Mouse (Mus musculus): ENCODE data around the gene Upf2.
"Not testable (repeated sequence)": the region's sequence is repeated elsewhere in the genome, so short reads cannot be mapped to it uniquely, and the experiment has no call there.

Upf2 gene

DNA sequence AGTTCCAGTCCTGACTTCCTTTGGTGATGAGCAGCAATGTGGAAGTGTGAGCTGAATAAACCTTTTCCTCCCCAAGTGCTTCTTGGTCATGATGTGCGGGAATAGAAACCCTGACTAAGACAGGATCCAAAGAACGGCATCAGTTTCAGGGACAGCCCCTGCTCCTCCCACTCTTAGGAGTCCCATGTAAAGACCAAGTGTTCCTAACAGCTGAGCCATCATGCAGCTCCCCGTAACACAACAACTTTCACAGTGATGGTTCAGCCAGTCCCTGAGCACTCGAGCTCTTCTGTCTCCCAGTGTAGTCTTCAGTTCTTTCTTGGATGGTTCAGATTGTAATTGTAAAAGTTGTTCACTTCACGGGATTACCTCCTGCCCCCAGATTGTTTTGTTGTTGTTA is 63.3 kb downstream of the Upf2 start:
- POLR2A ChIA-PET, result no interaction called here
- CTCF ChIA-PET, result no interaction called here

DNA sequence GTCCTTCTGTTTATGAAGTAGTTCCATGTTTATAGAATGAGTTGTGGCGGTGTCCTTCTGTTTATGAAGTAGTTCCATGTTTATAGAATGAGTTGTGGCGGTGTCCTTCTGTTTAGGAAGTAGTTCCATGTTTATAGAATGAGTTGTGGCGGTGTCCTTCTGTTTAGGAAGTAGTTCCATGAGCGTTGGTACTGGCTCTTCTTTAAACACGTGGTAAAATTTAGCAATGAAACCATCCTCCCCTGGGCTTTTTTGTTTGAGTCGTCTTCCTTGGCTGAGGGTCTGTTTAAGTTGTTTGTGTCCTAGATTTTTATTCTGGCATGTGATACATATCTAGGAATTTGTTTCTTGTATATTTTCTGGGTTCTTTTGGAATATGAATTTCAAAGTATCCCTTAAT is 63.9 kb downstream of the Upf2 start:
- CTCF ChIA-PET, POLR2A ChIA-PET: not testable (repeated sequence)

DNA sequence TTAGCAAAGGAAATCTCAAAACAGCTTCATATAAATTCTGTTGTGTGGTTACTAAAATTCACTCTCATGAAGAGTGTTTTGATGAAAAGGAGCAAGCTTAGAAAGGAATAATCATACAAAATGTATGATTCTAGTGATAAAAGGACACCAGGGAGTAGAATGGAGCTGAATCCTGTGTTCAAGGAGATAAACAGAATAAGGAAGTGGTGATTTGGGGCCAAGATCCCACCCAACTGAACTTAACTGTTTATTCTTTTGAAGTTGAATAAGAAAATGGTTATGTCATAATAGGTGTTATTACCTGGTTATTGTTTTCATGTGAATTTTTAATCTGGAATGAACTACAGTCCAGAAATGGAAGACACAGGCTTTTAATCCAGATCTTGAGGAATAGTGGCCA is 69.3 kb downstream of the Upf2 start:
- CTCF ChIA-PET, result no interaction called here
- POLR2A ChIA-PET, result interaction anchor here in 1 of 4 experiments (0.5 to 1.2 kb wide), 5 partner anchors 9 to 222 kb away, joined by 3 to 4 read pairs (median 3); no protein-coding TSS in a partner anchor

DNA sequence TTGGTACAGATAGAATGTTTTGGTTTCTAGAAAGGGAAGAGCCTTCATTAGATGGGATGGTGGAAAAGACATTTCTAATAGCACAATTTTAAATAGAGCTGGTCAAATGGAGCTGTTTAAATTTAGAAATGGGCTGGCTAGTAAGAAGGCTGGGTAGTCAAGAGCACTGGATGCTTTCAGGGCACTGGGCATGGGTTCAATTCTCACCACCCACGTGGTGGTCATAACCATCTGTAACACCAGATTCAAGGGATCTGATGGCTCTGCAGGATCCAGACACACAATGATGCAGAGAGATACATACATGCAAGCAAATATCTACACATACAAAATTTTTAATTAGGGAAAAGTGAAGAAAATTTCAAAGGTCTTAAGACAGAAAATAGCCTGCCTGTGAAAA is 91.4 kb downstream of the Upf2 start:
- POLR2A ChIA-PET, result interaction anchor here in 1 of 4 experiments (0.9 kb wide), 1 partner anchor 11 kb away, joined by 3 read pairs; no protein-coding TSS in a partner anchor
- CTCF ChIA-PET, result interaction anchor here in 1 of 4 experiments (0.6 kb wide), 1 partner anchor 80 kb away, joined by 4 read pairs; no protein-coding TSS in a partner anchor

DNA sequence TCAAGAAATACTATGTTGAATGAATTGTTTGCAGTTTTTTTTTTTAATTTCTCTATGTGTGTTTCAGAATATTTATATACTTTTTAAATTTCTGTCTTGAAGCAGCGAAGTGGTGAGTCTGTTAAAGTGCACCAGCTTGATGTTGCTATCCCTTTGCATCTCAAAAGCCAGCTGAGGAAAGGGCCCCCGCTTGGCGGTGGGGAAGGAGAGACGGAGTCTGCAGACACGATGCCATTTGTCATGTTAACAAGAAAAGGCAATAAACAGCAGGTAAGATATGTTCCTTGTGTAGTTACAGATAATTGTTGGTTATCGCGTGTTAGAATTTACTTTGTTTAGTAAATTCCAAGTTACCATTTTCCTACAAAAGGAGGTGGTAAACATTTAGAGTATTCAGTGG is 95.5 kb downstream of the Upf2 start:
- ChIA-PET POLR2A (interaction anchor here in 2 of 4 experiments (1.4 to 2.8 kb wide), 4 partner anchors 10 to 97 kb away, joined by 3 to 8 read pairs (median 4); no protein-coding TSS in a partner anchor), CTCF (no interaction called here)

DNA sequence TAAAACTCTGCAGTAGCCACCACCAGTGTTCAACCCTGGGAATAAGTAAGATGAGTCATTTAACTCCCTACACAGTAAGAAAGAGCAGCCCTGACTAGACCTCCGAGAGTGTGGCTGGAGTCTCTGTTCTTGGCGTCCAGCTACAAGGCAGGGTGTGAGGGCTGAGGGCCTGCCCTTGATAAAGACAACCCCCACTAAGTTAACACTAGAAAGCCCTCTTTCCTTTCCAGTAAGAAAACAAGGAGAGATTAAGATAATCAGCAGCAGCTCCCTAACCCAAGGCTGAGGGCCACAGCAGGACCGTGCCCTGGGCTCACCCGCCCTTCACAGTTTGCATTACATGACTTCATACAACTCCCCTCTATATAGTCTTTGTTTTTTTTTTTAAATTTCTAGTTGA is 97.3 kb downstream of the Upf2 start:
- CTCF ChIA-PET, result no interaction called here

DNA sequence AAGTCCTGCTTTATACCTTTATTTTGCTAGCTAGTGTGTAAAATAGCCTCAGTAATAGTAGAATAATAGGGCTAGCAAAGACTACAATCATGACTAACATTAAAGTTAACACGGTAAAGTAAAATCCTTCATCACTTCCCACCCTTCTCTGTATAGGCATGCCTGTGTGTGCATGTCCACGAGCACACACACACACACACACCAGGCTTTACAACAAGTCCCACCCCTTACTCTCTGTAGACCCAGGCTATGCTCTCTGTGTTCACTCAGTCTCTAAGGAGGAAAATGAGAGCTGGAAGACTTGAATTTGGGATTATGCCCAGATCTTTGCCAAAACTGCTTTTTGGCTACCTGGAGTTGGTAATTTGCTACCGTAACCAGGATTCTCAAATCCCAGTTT is 97.7 kb downstream of the Upf2 start:
- POLR2A ChIA-PET, result interaction anchor here in 2 of 4 experiments (0.9 to 3.5 kb wide), 6 partner anchors 11 to 119 kb away, joined by 3 to 13 read pairs (median 4); no protein-coding TSS in a partner anchor

More for the DNA sequence above, 97.3 kb downstream of the Upf2 start:
- POLR2A ChIA-PET, result interaction anchor here in 2 of 4 experiments (0.5 to 2.8 kb wide), 5 partner anchors 11 to 120 kb away, joined by 3 to 8 read pairs (median 4); no protein-coding TSS in a partner anchor

GRCm38 (mm10) chr2:6055466-6055865 is 104.2 kb downstream of the Upf2 start:
- ChIA-PET CTCF (interaction anchor here in 1 of 4 experiments (2.1 kb wide), 1 partner anchor 17 kb away, joined by 5 read pairs; no protein-coding TSS in a partner anchor), POLR2A (no interaction called here)

More for the DNA sequence above, 97.7 kb downstream of the Upf2 start:
- CTCF ChIA-PET, result no interaction called here

- ChIA-PET POLR2A (no interaction called here), CTCF (no interaction called here)
These were observed 105.2 kb downstream of the Upf2 start for GRCm38 (mm10) chr2:6056518-6056917.

DNA sequence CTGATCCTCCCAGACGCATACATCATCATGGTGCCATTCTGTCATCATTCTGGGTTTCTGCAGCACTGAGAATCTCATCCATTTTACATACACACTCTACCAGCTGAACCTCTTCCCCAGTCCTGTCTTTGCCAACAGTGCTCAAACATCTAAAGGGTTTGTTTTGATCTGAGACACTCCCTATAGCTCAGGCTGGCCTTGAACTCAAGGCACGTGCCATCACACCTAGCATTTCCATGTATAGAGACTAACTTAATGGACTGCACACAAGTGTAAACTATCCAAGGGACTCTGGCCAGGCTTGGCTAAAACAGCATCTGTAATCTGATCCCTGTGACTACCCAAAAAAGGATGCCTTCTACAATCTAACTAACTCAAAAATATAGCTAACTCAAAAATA is 108.0 kb downstream of the Upf2 start:
- ChIA-PET CTCF (no interaction called here), POLR2A (interaction anchor here in 3 of 4 experiments (0.7 to 3.4 kb wide), 6 partner anchors 9 to 40 kb away, joined by 4 to 35 read pairs (median 18); no protein-coding TSS in a partner anchor)

DNA sequence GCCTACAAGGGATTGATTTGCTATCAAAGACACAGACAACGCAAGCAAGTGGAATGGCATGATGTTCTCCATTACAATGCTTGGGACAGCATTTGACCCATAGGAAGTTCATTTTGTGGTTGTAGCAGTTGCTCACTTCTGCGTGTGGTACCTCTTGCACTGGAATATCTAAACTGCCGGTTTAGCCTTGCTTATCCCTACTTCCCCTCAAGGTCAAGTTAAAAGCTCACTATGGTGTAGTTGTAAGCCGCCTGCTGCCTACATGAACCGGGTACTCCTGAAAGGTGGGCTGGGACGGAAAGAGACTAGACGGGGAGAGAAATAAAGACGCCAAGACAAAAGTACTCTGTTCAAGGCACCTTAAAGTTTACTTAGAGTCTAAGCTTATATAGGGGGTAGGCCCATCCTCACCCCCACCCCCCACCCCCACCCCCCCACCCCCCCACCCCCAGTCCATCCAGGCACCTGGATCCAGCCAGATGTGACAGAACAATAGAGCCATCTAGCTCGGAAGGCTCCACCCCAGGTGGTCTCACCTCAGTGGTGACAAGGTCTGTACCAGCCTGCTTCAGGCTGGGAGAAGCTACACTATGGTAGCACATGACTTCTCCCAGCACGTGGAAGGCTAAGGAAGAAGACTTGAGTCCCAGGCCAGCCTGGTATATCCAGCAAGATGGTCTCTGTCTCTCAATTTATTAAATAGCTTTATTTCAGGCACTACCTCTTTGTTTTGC is 109.0 kb downstream of the Upf2 start:
- POLR2A ChIA-PET, result interaction anchor here (0.5 to 3.4 kb wide), 21 partner anchors 8 to 107 kb away, joined by 3 to 35 read pairs (median 5); no protein-coding TSS in a partner anchor
- CTCF ChIA-PET, result interaction anchor here in 2 of 4 experiments (0.6 to 1.1 kb wide), 3 partner anchors 12 to 29 kb away, joined by 3 to 4 read pairs (median 4); no protein-coding TSS in a partner anchor

DNA sequence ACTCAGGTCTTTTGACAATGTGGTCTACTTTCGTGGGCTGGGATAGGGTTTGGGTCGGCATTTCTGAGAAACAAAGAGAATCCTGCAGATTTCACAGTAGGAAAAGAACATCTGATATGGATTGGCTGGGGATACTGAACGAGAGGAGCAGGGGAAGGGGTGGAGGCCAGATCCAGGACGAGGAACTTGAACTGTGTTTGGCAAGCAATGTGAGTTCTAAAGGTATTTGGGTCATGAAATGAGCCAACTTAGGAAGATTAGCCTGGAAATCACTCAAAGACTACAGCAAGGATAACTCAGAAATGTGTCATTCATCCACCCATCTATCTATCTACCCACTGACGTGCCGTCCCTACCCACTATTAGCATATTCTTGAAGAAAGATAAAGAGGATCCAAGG is 116.1 kb downstream of the Upf2 start:
- ChIA-PET POLR2A (interaction anchor here in 1 of 4 experiments (0.6 kb wide), 1 partner anchor 105 kb away, joined by 3 read pairs; no protein-coding TSS in a partner anchor), CTCF (no interaction called here)

DNA sequence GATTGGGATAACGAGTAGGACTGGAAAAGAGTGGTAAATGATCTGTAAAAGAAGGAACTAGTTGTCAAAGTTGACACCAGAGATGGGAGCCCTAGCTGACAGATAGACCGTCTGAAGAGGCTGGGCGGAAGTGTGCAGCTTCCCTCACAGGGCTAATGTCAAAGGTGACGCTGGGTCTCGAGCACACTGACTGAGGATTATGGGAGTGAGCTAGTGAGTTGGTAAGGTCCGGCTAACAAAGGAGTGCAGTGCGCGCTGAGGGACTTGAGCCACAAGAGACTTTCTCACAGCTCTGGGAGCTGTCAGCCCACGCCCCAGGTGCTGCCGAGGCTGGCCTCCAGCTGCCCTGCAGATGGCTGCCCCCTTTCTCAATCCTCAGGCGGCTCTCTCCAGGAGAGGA is 119.7 kb downstream of the Upf2 start:
- ChIA-PET POLR2A (interaction anchor here (0.7 to 3.8 kb wide), 17 partner anchors 10 to 356 kb away, joined by 3 to 35 read pairs (median 5); partner anchors contain the start of genes Camk1d (in 1 of the 4) and Sec61a2 (in 1 of the 4)), CTCF (interaction anchor here (0.6 to 1.8 kb wide), 5 partner anchors 75 to 546 kb away, joined by 3 to 7 read pairs (median 5); partner anchors contain the start of genes Cdc123 (in 1 of the 4) and Nudt5 (in 1 of the 4))

- ChIA-PET POLR2A (interaction anchor here (0.7 to 3.8 kb wide), 32 partner anchors 8 to 387 kb away, joined by 3 to 35 read pairs (median 4); partner anchors contain the start of genes Camk1d (in 1 of the 4) and Sec61a2 (in 1 of the 4)), CTCF (interaction anchor here in 3 of 4 experiments (0.7 to 1.8 kb wide), 11 partner anchors 11 to 347 kb away, joined by 3 to 6 read pairs (median 3); no protein-coding TSS in a partner anchor)
These were observed 120.5 kb downstream of the Upf2 start for GRCm38 (mm10) chr2:6071598-6072440.

DNA sequence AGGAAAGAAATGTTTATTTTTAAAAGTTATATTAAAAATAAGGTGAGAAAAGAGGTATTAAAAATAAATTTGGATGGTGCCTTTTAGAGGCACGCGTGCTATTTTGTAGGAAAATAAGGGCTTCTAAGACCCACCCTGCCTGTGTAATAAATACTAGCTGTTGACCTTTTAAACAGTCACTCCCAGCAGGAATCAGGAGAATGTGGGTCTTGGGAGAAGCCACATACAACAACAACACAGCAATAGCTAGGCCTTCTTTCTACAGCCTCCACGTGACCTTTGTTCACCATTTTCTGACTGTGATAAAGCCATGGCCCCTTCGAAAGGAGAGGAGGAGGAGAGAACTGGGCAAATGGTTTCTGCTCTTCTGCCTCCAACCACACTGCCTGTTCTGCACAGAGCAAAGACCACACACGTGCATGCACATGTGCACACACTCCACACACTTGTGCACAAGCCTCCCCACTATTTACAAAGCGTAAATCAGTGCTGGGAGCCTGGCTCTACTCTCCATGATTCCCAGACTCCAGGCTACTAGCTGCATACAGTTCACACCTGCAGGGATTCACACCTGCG is 121.5 kb downstream of the Upf2 start:
- ChIA-PET POLR2A (interaction anchor here in 3 of 4 experiments (0.9 to 3.8 kb wide), 17 partner anchors 9 to 386 kb away, joined by 3 to 35 read pairs (median 4); partner anchors contain the start of gene Sec61a2 (in 1 of the 3)), CTCF (interaction anchor here in 2 of 4 experiments (1.2 to 1.8 kb wide), 4 partner anchors 12 to 96 kb away, joined by 3 to 6 read pairs (median 4); no protein-coding TSS in a partner anchor)

- POLR2A ChIA-PET, result interaction anchor here in 3 of 4 experiments (0.8 to 3.8 kb wide), 5 partner anchors 12 to 27 kb away, joined by 3 to 17 read pairs (median 3); no protein-coding TSS in a partner anchor
- CTCF ChIA-PET, result interaction anchor here in 1 of 4 experiments (0.7 kb wide), 1 partner anchor 126 kb away, joined by 4 read pairs; no protein-coding TSS in a partner anchor
These were observed 123.7 kb downstream of the Upf2 start for GRCm38 (mm10) chr2:6074891-6075529.

DNA sequence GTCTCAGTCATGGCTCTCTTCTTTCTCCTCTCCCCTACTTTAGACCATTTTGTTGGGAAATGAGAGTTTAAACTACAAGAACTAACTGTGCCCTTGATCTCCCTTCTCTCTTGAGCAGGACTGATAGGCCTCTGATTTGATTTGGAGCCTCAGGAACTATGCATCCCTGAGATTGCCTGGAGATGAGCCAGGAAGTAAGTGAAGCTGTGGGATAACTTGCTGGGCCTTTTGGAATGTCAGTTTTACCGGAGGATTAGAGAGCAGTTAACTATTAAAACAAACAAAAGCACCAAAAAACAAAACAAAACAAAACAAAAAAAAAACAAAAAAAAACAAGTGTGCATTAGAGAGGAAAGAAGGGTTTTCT is 124.2 kb downstream of the Upf2 start:
- CTCF ChIA-PET, result interaction anchor here in 1 of 4 experiments (0.7 kb wide), 1 partner anchor 127 kb away, joined by 4 read pairs; no protein-coding TSS in a partner anchor

GRCm38 (mm10) chr2:6080037-6080436 is 128.8 kb downstream of the Upf2 start:
- ChIA-PET CTCF (no interaction called here), POLR2A (interaction anchor here in 2 of 4 experiments (1.2 kb wide), 2 partner anchors 8 to 10 kb away, joined by 3 to 6 read pairs; no protein-coding TSS in a partner anchor)

More for the DNA sequence above, 124.2 kb downstream of the Upf2 start:
- POLR2A ChIA-PET, result interaction anchor here in 3 of 4 experiments (0.7 to 3.8 kb wide), 6 partner anchors 11 to 1031 kb away, joined by 3 to 17 read pairs (median 3); no protein-coding TSS in a partner anchor
